Mouse (Mus musculus) layer of hippocampus, postnatal 10 days (tissue): ENCODE data around the gene 4930523C07Rik. TPM values are rescaled to one million over a fixed set of nuclear protein-coding genes. Genes with fewer than 3 reads are reported as not detected.

Source experiments
- DNase-seq, 2 experiments: peaks; one replicate each; pipeline ENCODE4 v3.0.0; 2021; ENCODE audit warnings: low spot score in 2 of 2
- total RNA-seq, 2 experiments: library from RNA; stranded (reverse); gene quantifications; 2 replicates each; pipeline ENCODE4 v1.2.3; 2021

4930523C07Rik gene
- total RNA-seq, 2 experiments from 2014 or later: 2.3 to 2.4 TPM

- DNase-seq: no peak
Observed at GRCm38 (mm10) chr1:160099659-160100302, 55.6 kb downstream of the 4930523C07Rik start.

- DNase-seq: no peak
Observed at GRCm38 (mm10) chr1:160100996-160101395, 56.8 kb downstream of the 4930523C07Rik start.

GRCm38 (mm10) chr1:160105426-160105825, 61.2 kb downstream of the 4930523C07Rik start:
- DNase-seq: no peak

- DNase-seq: no peak
Observed at GRCm38 (mm10) chr1:160108604-160109003, 64.4 kb downstream of the 4930523C07Rik start.

DNA sequence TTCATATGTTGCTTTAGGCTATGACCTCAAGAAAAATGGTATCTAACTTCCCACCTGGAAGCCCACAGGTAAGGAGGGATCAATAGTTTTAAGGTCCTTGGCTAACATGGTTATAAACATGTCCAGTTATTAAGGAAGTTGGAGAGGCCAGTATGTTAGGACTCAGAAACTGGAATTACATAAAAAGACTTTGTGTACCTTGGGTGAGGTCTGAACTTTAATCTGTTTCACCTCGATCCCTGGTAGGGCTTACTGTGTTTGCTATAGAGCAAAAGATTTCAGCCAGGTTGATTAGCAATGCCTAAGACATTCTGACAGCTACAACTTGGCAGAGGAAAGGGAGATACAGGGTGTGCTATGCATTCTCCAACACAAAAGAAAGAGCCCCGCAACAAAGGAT, 79.8 kb downstream of the 4930523C07Rik start:
- no peak for DNase-seq

Other genes starting within 250 kb of the 4930523C07Rik start
- gene Tnn, start 109.2 kb downstream of the 4930523C07Rik start, total RNA-seq: under 1 TPM; 0.31 to 0.39 TPM
- 10 to 100 TPM; 50.5 to 54.4 TPM for gene Mrps14, start 150.8 kb downstream of the 4930523C07Rik start, total RNA-seq
- gene Cacybp, start 168.5 kb downstream of the 4930523C07Rik start, total RNA-seq: 100 to 1,000 TPM in 1 of 2 experiments, 10 to 100 TPM in 1; 93.2 to 104 TPM